Mouse (Mus musculus): ENCODE measurements around the gene Ralb. TPM values are rescaled to one million over a fixed set of nuclear protein-coding genes. Genes with fewer than 3 reads are reported as not detected.

Ralb gene
- 97.7 and 99.9 TPM in 2 replicates for polyA plus RNA-seq (2016; fragmentation: Nextera tagmentation; extraction: Ambion mirVana)

- 0 out of 2 replicates have a peak within 1 kb of the TSS, but pooled peaks have one; percentile 30 for H3K27ac ChIP-seq
- peaks cover 3% of the 10 kb centered on the region; the same call in 1 of the 2 replicates for H3K36me3 ChIP-seq
- peak; percentile 98 for ATAC-seq (ENCODE audit: low FRiP score)
- H3K4me1 ChIP-seq = peaks cover 17% of the 10 kb centered on the region
- peak within 1 kb of the TSS; percentile 82 for H3K9ac ChIP-seq
- H3K4me2 ChIP-seq (replicated peaks) = peak within 1 kb of the TSS; percentile 74
- H3K9me3 ChIP-seq (replicated peaks) = no peaks in the 10 kb centered on the region
- under 1% methylated on average over 54 of the region's 57 CpGs for WGBS
- H3K27me3 ChIP-seq = peaks cover 14% of the 10 kb centered on the region
- peak within 1 kb of the TSS; percentile 67 for H3K4me3 ChIP-seq
Measured at GRCm38 (mm10) chr1:119504260-119505062, at the start of gene Ralb. Gene Ralb (minus strand): TSS chr1:119504794.

GRCm38 (mm10) chr1:119551651-119552050, 47.1 kb upstream of the Ralb start:
- Histone ChIP-seq H3K4me1 (no peaks in the 10 kb centered on the region), H3K4me2 (replicated peaks) (no peak overlapping the region), H3K4me3 (no peak overlapping the region), H3K36me3 (peaks cover 12% of the 10 kb centered on the region; the same call in 1 of the 2 replicates), H3K9ac (no peak overlapping the region), H3K9me3 (replicated peaks) (no peaks in the 10 kb centered on the region), H3K27me3 (no peaks in the 10 kb centered on the region), H3K27ac (no peak overlapping the region)
- 91% methylated on average over 1 of the region's 1 CpGs for WGBS
- no peak for ATAC-seq (ENCODE audit: low FRiP score)

GRCm38 (mm10) chr1:119550064-119550463, 45.5 kb upstream of the Ralb start:
- Histone ChIP-seq H3K27me3 (no peaks in the 10 kb centered on the region), H3K27ac (no peak overlapping the region), H3K36me3 (peaks cover 12% of the 10 kb centered on the region; the same call in 1 of the 2 replicates), H3K9ac (no peak overlapping the region), H3K4me2 (replicated peaks) (no peak overlapping the region), H3K4me3 (no peak overlapping the region), H3K9me3 (replicated peaks) (no peaks in the 10 kb centered on the region), H3K4me1 (no peaks in the 10 kb centered on the region)
- no peak for ATAC-seq (ENCODE audit: low FRiP score)
- WGBS = 94% methylated on average over 2 of the region's 2 CpGs

GRCm38 (mm10) chr1:119549327-119549689, 44.7 kb upstream of the Ralb start:
- Histone ChIP-seq H3K4me2 (replicated peaks) (no peak overlapping the region), H3K4me3 (no peak overlapping the region), H3K9ac (no peak overlapping the region), H3K36me3 (peaks cover 9% of the 10 kb centered on the region; the same call in 1 of the 2 replicates), H3K4me1 (no peaks in the 10 kb centered on the region), H3K27me3 (no peaks in the 10 kb centered on the region), H3K27ac (no peak overlapping the region), H3K9me3 (replicated peaks) (no peaks in the 10 kb centered on the region)
- no peak for ATAC-seq (ENCODE audit: low FRiP score)
- WGBS = 89% methylated on average over 7 of the region's 7 CpGs

GRCm38 (mm10) chr1:119548668-119549326, 44.2 kb upstream of the Ralb start:
- Histone ChIP-seq H3K36me3 (peaks cover 7% of the 10 kb centered on the region; the same call in 1 of the 2 replicates), H3K9ac (no peak overlapping the region), H3K4me1 (no peaks in the 10 kb centered on the region), H3K4me3 (no peak overlapping the region), H3K9me3 (replicated peaks) (no peaks in the 10 kb centered on the region), H3K27me3 (no peaks in the 10 kb centered on the region), H3K27ac (no peak overlapping the region), H3K4me2 (replicated peaks) (no peak overlapping the region)
- WGBS = 75% methylated on average over 7 of the region's 7 CpGs
- 0 out of 2 replicates have a peak, but pooled peaks have one; percentile 26 for ATAC-seq (ENCODE audit: low FRiP score)

- H3K36me3 ChIP-seq = no peaks in the 10 kb centered on the region
- H3K9ac ChIP-seq = no peak overlapping the region
- no peaks in the 10 kb centered on the region for H3K9me3 ChIP-seq (replicated peaks)
- no peaks in the 10 kb centered on the region for H3K4me1 ChIP-seq
- no peak overlapping the region for H3K4me3 ChIP-seq
- no peak for ATAC-seq (ENCODE audit: low FRiP score)
- H3K4me2 ChIP-seq (replicated peaks) = no peak overlapping the region
- no peaks in the 10 kb centered on the region for H3K27me3 ChIP-seq
- WGBS = 89% methylated on average over 3 of the region's 3 CpGs
- H3K27ac ChIP-seq = no peak overlapping the region
Measured at GRCm38 (mm10) chr1:119546490-119546889, 41.9 kb upstream of the Ralb start.

GRCm38 (mm10) chr1:119545671-119546070, 41.1 kb upstream of the Ralb start:
- H3K36me3 ChIP-seq = no peaks in the 10 kb centered on the region
- H3K4me1 ChIP-seq = no peaks in the 10 kb centered on the region
- 91% methylated on average over 4 of the region's 4 CpGs for WGBS
- no peaks in the 10 kb centered on the region for H3K9me3 ChIP-seq (replicated peaks)
- H3K4me3 ChIP-seq = no peak overlapping the region
- ATAC-seq (ENCODE audit: low FRiP score) = no peak
- H3K27ac ChIP-seq = no peak overlapping the region
- no peak overlapping the region for H3K9ac ChIP-seq
- no peaks in the 10 kb centered on the region for H3K27me3 ChIP-seq
- H3K4me2 ChIP-seq (replicated peaks) = no peak overlapping the region

GRCm38 (mm10) chr1:119545164-119545563, 40.6 kb upstream of the Ralb start:
- ATAC-seq (ENCODE audit: low FRiP score) = no peak
- H3K9me3 ChIP-seq (replicated peaks) = no peaks in the 10 kb centered on the region
- H3K36me3 ChIP-seq = no peaks in the 10 kb centered on the region
- H3K27ac ChIP-seq = no peak overlapping the region
- H3K27me3 ChIP-seq = no peaks in the 10 kb centered on the region
- H3K4me2 ChIP-seq (replicated peaks) = no peak overlapping the region
- H3K4me1 ChIP-seq = no peaks in the 10 kb centered on the region
- 84% methylated on average over 2 of the region's 2 CpGs for WGBS
- no peak overlapping the region for H3K4me3 ChIP-seq
- no peak overlapping the region for H3K9ac ChIP-seq

- H3K9me3 ChIP-seq (replicated peaks) = no peaks in the 10 kb centered on the region
Measured at GRCm38 (mm10) chr1:119544611-119545155, 40.1 kb upstream of the Ralb start.

GRCm38 (mm10) chr1:119543316-119543715, 38.7 kb upstream of the Ralb start:
- H3K4me3 ChIP-seq = no peak overlapping the region
- H3K9me3 ChIP-seq (replicated peaks) = no peaks in the 10 kb centered on the region
- no peak for ATAC-seq (ENCODE audit: low FRiP score)
- no peak overlapping the region for H3K27ac ChIP-seq
- 91% methylated on average over 6 of the region's 6 CpGs for WGBS
- no peaks in the 10 kb centered on the region for H3K36me3 ChIP-seq
- no peaks in the 10 kb centered on the region for H3K27me3 ChIP-seq
- no peak overlapping the region for H3K9ac ChIP-seq
- H3K4me1 ChIP-seq = no peaks in the 10 kb centered on the region
- no peak overlapping the region for H3K4me2 ChIP-seq (replicated peaks)

More at GRCm38 (mm10) chr1:119544611-119545155, 40.1 kb upstream of the Ralb start:
- Histone ChIP-seq H3K36me3 (no peaks in the 10 kb centered on the region), H3K4me2 (replicated peaks) (no peak overlapping the region), H3K9ac (no peak overlapping the region), H3K27me3 (no peaks in the 10 kb centered on the region), H3K4me1 (no peaks in the 10 kb centered on the region), H3K4me3 (no peak overlapping the region), H3K27ac (no peak overlapping the region)
- 92% methylated on average over 5 of the region's 5 CpGs for WGBS
- ATAC-seq (ENCODE audit: low FRiP score) = no peak

GRCm38 (mm10) chr1:119541570-119541969, 37.0 kb upstream of the Ralb start:
- no peak overlapping the region for H3K9ac ChIP-seq
- no peak overlapping the region for H3K4me3 ChIP-seq
- no peak overlapping the region for H3K4me2 ChIP-seq (replicated peaks)
- no peak overlapping the region for H3K27ac ChIP-seq
- 70% methylated on average over 3 of the region's 3 CpGs for WGBS
- no peaks in the 10 kb centered on the region for H3K4me1 ChIP-seq
- ATAC-seq (ENCODE audit: low FRiP score) = no peak
- no peaks in the 10 kb centered on the region for H3K9me3 ChIP-seq (replicated peaks)
- H3K36me3 ChIP-seq = no peaks in the 10 kb centered on the region
- no peaks in the 10 kb centered on the region for H3K27me3 ChIP-seq

- no peak for ATAC-seq (ENCODE audit: low FRiP score)
- WGBS = 80% methylated on average over 9 of the region's 9 CpGs
Measured at GRCm38 (mm10) chr1:119540836-119541557, 36.4 kb upstream of the Ralb start.

More at GRCm38 (mm10) chr1:119540836-119541557, 36.4 kb upstream of the Ralb start:
- Histone ChIP-seq H3K27ac (no peak overlapping the region), H3K27me3 (no peaks in the 10 kb centered on the region), H3K4me1 (no peaks in the 10 kb centered on the region), H3K4me3 (no peak overlapping the region), H3K36me3 (no peaks in the 10 kb centered on the region), H3K9ac (no peak overlapping the region), H3K4me2 (replicated peaks) (no peak overlapping the region), H3K9me3 (replicated peaks) (no peaks in the 10 kb centered on the region)
